Mouse (Mus musculus) liver, adult (tissue): ENCODE data around the gene Nfs1.

ENCODE experiments used
- GATA4 ChIP-seq: IDR thresholded peaks from 2 replicates; pipeline ENCODE4 v1.6.1; 2014; ENCODE audit warnings: mild to moderate bottlenecking, low read length; ENCODE audit not compliant: insufficient replicate concordance

The Nfs1 gene

GRCm38 (mm10) chr2:156165478-156165877 lies 21.5 kb upstream of the Nfs1 start:
- no peak for TF ChIP-seq GATA4

GRCm38 (mm10) chr2:156151538-156151937 lies 7.6 kb upstream of the Nfs1 start:
- no peak for TF ChIP-seq GATA4

GRCm38 (mm10) chr2:156147316-156147915 lies 3.4 kb upstream of the Nfs1 start:
- no peak for TF ChIP-seq GATA4

GRCm38 (mm10) chr2:156146272-156146989 lies 2.4 kb upstream of the Nfs1 start:
- TF ChIP-seq GATA4 = no peak

GRCm38 (mm10) chr2:156145486-156146130 lies 1.6 kb upstream of the Nfs1 start:
- TF ChIP-seq GATA4 = no peak

- TF ChIP-seq GATA4 = no peak
These were observed 619 bp downstream of the Nfs1 start for GRCm38 (mm10) chr2:156143367-156143766.

GRCm38 (mm10) chr2:156142820-156143219 lies 1.2 kb downstream of the Nfs1 start:
- no peak for TF ChIP-seq GATA4

- TF ChIP-seq GATA4 = no peak
These were observed 8.3 kb downstream of the Nfs1 start for GRCm38 (mm10) chr2:156135695-156136094.

- TF ChIP-seq GATA4 = no peak
These were observed 9.8 kb downstream of the Nfs1 start for GRCm38 (mm10) chr2:156134161-156134560.

GRCm38 (mm10) chr2:156126992-156127391 lies 17.0 kb downstream of the Nfs1 start, which contains the start of gene Gm28036:
TSS of gene Gm28036 (minus strand) at chr2:156127092.
- no peak for TF ChIP-seq GATA4

- TF ChIP-seq GATA4 = no peak
These were observed 20.3 kb downstream of the Nfs1 start for GRCm38 (mm10) chr2:156123731-156124130.

GRCm38 (mm10) chr2:156119566-156119965 lies 24.4 kb downstream of the Nfs1 start:
- no peak for TF ChIP-seq GATA4

- TF ChIP-seq GATA4 = no peak
These were observed 32.5 kb downstream of the Nfs1 start, which contains the start of the genes Cpne1 and Rbm12 for GRCm38 (mm10) chr2:156111358-156112079. TSS of gene Cpne1 (minus strand) at chr2:156111965. TSS of gene Rbm12 (minus strand) at chr2:156111978.

- TF ChIP-seq GATA4 = no peak
These were observed 33.2 kb downstream of the Nfs1 start for GRCm38 (mm10) chr2:156110627-156111357.

GRCm38 (mm10) chr2:156091926-156092325 lies 52.1 kb downstream of the Nfs1 start:
- TF ChIP-seq GATA4 = no peak
